Mouse (Mus musculus): Measurements from ENCODE around the gene Zfp709.
"Not testable (repeated sequence)": the region's sequence is repeated elsewhere in the genome, so short reads cannot be mapped to it uniquely, and the experiment has no call there.

Gene Zfp709

DNA sequence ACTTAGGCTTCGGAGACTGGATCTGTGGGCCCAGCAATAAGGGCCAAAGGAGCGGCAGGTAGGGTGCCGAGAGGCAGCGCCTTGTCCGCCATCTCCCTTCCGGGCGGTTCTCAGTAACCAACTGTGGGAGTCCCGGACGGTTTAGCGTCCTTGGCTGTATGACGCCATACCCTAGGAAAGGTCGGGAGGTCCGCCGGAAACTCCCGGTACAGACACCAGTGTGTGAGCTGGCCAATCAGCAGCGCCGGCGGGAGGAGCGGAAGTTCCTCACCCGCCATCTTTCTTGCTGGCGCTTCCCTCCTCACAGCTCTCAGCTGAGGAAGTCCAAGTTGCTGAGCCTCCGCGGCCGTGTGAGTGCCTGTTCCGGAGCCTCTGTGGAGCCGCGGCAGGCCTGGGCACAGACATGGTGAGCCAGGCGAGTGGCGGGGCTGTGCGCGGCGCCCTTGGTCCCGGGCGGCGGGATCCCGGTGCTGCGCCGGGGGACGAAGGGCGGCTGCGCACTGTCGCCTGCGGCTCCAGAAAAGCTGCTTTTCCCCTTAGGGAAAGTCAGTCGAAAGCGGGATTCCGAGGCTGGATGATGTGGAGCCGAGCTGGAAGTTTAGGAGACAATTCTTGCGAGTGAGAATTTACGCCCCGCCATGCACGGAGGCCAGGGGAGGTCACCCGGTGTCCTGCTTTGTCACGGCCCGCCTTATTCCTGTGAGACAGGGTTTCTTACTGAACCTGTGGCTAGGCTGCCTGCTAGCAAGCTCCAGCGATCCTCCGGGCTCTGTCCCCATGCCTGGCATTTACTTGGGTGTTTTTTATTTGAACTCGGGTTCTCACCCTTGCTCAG is 41.0 kb downstream of the Zfp709 start:
- intact Hi-C loops (cut with DNase I) = no loop called here

- intact Hi-C loops (cut with DNase I) = loop anchor here (5.0 kb wide), 1 partner anchor 37 kb away; no protein-coding TSS in a partner anchor
Observed at GRCm38 (mm10) chr8:71925791-71926190, 44.0 kb downstream of the Zfp709 start.

- intact Hi-C loops (cut with DNase I) = loop anchor here (5.0 kb wide), 1 partner anchor 36 kb away; no protein-coding TSS in a partner anchor
Observed at GRCm38 (mm10) chr8:71926551-71926950, 44.7 kb downstream of the Zfp709 start.

DNA sequence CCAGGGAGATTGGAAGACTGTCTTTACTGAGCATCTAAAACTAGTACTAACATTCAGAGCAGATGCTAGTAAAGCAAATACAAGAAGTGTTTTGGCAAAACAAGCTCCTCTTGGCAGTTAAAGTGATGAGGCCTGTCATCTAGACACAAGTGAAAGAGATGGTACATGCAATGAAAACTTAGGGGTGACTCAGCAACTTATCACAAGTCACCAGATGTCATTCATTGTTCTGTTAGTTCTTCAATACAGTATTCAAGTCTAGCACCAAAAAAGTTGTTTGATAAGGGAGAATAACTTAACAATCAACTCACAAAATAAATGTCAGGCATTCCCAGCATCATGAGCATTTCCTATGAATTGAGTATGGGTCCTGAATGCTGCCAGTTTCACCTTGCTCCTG is 46.0 kb downstream of the Zfp709 start:
- intact Hi-C loops (cut with DNase I) = loop anchor here (5.0 kb wide), 1 partner anchor 35 kb away; no protein-coding TSS in a partner anchor

DNA sequence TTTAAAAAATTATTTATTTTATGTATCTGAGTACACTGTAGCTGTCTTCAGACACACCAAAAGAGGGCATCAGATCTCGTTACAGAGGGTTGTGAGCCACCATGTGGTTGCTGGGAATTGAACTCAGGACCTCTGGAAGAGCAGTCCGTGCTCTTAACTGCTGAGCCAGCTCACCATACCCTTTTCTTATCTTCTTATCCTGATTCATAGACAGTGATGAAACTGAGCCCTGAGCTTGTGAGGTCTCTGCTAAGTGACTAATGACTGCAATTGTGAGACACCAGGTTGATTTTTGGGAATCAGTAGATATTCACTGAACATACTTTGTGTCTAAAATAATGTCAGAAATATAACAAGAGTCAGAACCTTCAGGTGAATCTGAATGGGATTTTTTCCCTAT is 56.2 kb downstream of the Zfp709 start:
- intact Hi-C loops (cut with DNase I) = not testable (repeated sequence)

- intact Hi-C loops (cut with DNase I) = no loop called here
Observed at GRCm38 (mm10) chr8:71940293-71941208, 58.7 kb downstream of the Zfp709 start.

DNA sequence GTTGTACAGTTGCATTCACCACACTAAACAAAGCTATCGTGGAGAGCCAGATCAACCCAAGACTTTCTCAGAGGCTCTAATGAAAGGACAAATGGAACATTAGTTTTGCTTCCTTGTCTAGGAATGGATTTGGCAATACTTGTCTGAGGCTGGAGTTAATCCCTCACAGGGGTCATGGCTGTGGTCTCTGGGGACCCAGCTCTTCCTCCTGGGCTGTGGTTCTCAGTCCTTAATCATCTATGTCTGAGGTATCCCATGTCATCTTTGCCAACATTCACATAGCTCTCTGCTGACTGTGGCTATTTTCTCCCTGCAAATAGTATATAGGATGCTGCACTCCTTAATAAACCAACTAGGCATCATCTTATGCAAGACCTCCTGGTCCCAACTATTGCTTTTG is 60.0 kb downstream of the Zfp709 start:
- intact Hi-C loops (cut with DNase I) = no loop called here
